Mouse (Mus musculus) heart, postnatal 0 days (tissue): Measurements from ENCODE around the gene Raf1. TPM values are rescaled to one million over a fixed set of nuclear protein-coding genes. Genes with fewer than 3 reads are reported as not detected.
"Not testable (repeated sequence)": the region's sequence is repeated elsewhere in the genome, so short reads cannot be mapped to it uniquely, and the experiment has no call there.

Experiments
- ATAC-seq: fragments of 200-750 bp; cut with Nextera tagmentation; 2 replicates; pipeline ENCODE4 v1.8.0; 2017; ENCODE audit warnings: low read depth, moderate number of reproducible peaks, moderate library complexity; ENCODE audit not compliant: insufficient read depth
- DNase-seq: peaks from one replicate; pipeline ENCODE4 v3.0.0-alpha.2; 2016; ENCODE audit warnings: low spot score
- H3K27ac ChIP-seq: fragments of 300-500 bp; sonication (generic); 2 replicates; pipeline ENCODE4 v1.5.1; 2014; ENCODE audit warnings: low read depth, mild to moderate bottlenecking
- H3K27me3 ChIP-seq: fragments of 300-500 bp; sonication (generic); 2 replicates; pipeline ENCODE4 v1.6.1; 2014; ENCODE audit warnings: low read length, mixed read lengths; ENCODE audit not compliant: control insufficient read depth, insufficient read depth
- H3K36me3 ChIP-seq: fragments of 300-500 bp; sonication (generic); replicated peaks from 2 replicates; pipeline ENCODE4 v1.6.1; 2014; ENCODE audit warnings: low read length, mixed read lengths; ENCODE audit not compliant: control insufficient read depth, insufficient read depth
- H3K4me1 ChIP-seq: fragments of 300-500 bp; sonication (generic); 2 replicates; pipeline ENCODE4 v1.6.1; 2014; ENCODE audit warnings: antibody characterized with exemption; ENCODE audit not compliant: control insufficient read depth, insufficient read depth
- H3K4me2 ChIP-seq: fragments of 300-500 bp; sonication (generic); 2 replicates; pipeline ENCODE4 v1.6.1; 2014; ENCODE audit warnings: low read depth, mild to moderate bottlenecking, low read length, moderate library complexity
- H3K4me3 ChIP-seq: fragments of 300-500 bp; sonication (generic); 2 replicates; pipeline ENCODE4 v1.5.1; 2014; ENCODE audit warnings: low read depth, low read length
- H3K9ac ChIP-seq: fragments of 300-500 bp; sonication (generic); replicated peaks from 2 replicates; pipeline ENCODE4 v1.6.1; 2014; ENCODE audit warnings: low read depth, low read length, mixed read lengths
- H3K9me3 ChIP-seq: fragments of 300-500 bp; sonication (generic); replicated peaks from 2 replicates; pipeline ENCODE4 v1.6.1; 2016; ENCODE audit warnings: low read length; ENCODE audit not compliant: control insufficient read depth
- CTCF ChIP-seq: IDR thresholded peaks from 2 replicates; pipeline ENCODE4 v1.5.1; 2016; ENCODE audit warnings: antibody characterized with exemption, control low read depth, low read depth
- EP300 ChIP-seq: IDR thresholded peaks from 2 replicates; pipeline ENCODE4 v1.6.1; 2016; ENCODE audit warnings: antibody characterized with exemption, low read depth
- WGBS: fragments of 180-500 bp; shearing (Covaris S2); extraction: QIAGEN DNeasy Blood & Tissue Kit; methylation state at CpG from one replicate; pipeline ENCODE4 v1.1.7; 2014; 5-methylcytosine and 5-hydroxymethylcytosine counted together
- polyA plus RNA-seq: library from polyadenylated mRNA; unstranded; fragments of >200 nt; fragmentation: Nextera tagmentation; extraction: Ambion mirVana; gene quantifications from 2 replicates; pipeline ENCODE4 v1.2.1, GENCODE M21; 2015
- total RNA-seq: library from RNA; depleted of rRNA; stranded (reverse); fragments of >200 nt; gene quantifications from 2 replicates; pipeline ENCODE4 v1.2.3, GENCODE M21; 2014; ENCODE audit warnings: low replicate concordance

The Raf1 gene
- total and polyA plus RNA-seq, 2 experiments from 2014 or later: 72.3 to 182 TPM

DNA sequence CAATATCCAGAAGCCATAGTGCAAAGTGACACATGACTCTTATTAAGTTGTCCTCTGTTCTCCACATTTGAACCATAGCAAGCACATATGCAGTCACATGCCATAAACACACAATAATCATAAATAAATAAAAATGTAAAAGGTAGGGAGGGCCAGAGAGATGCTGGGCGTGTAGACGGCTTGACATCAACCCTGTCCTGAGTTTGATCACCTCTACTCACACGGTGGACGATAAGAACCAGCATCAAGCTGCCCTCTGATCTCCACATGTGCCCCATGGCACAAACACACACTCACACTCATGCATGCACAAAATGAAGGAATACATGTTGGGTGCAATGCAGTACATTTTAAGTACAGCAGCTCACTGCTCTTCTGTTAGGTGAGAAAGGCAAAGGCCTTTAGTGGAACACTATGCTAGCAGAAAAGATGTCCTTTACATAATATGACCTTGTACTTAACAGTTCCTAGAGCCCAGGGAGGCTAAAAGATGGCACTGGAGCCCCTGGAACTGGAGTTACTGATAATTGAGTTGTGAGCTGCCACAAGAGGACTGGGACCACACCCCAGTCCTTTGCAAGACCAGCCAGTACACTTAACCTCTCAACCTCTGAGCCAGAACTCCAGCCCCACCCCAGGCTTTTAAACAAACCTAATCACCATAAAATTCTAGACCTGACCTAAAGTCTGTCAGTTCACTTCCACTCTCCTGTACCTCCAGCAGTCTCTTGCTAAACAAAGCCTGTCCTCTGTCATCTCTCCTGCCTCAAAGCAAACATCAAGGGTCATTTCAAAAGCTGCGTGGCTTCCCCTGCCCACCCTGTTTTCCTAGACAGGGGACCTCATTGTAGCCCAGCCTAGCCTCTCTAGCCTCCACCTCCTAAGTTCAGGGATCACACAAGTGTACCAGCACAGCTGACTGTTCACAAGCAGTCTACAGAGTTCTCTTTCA is 25.7 kb downstream of the Raf1 start:
- no peak overlapping the region for H3K4me3 ChIP-seq
- TF ChIP-seq CTCF (no peak), EP300 (no peak)
- H3K27me3 ChIP-seq: no peaks in the 10 kb centered on the region
- DNase-seq (peak; percentile 47), ATAC-seq (peak; percentile 82)
- WGBS: 26% methylated on average over 5 of the region's 5 CpGs
- no peaks in the 10 kb centered on the region for H3K36me3 ChIP-seq
- H3K9me3 ChIP-seq: no peaks in the 10 kb centered on the region
- H3K4me1 ChIP-seq: peaks cover 27% of the 10 kb centered on the region
- H3K4me2 ChIP-seq: no peak overlapping the region
- no peak overlapping the region for H3K9ac ChIP-seq
- H3K27ac ChIP-seq: peak overlapping the region; percentile 77

DNA sequence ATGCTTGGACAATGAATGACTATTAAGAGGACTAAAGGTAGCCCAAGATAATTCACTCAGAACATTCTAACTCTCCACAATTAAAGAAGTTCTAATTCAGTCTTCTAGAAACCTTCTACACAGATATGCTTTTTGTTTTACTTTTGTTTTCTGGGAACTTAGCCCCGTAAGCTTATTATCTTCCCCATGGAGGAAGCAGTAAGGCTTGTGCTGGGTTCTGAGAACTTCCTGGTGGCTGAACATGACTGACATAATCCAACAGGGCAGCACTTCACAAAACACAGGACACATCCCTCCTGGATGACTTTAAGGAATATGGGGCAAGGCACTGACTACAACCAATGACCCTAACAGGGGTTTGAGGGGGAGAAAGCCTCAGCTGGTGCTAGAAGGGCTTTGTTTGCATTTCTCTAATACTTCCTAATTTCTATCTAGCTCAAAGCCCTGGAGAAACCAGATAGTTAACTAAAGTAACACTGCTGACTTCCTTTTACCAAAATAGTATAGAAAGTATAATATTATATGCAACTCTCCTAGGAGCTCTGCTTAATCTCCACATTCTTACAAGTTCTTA is 26.6 kb downstream of the Raf1 start:
- no peaks in the 10 kb centered on the region for H3K9me3 ChIP-seq
- 37% methylated on average over 1 of the region's 1 CpGs for WGBS
- H3K9ac ChIP-seq: no peak overlapping the region
- no peak for ATAC-seq
- H3K36me3 ChIP-seq: no peaks in the 10 kb centered on the region
- no peak overlapping the region for H3K4me2 ChIP-seq
- peak overlapping the region; percentile 77 for H3K27ac ChIP-seq
- no peak for DNase-seq
- TF ChIP-seq CTCF: no peak
- no peak for TF ChIP-seq EP300
- no peak overlapping the region for H3K4me3 ChIP-seq
- no peaks in the 10 kb centered on the region for H3K27me3 ChIP-seq
- peaks cover 27% of the 10 kb centered on the region for H3K4me1 ChIP-seq

- Histone ChIP-seq H3K4me1 (0 out of 2 replicates have a peak, but pooled peaks cover 6% of the 10 kb centered on the region), H3K36me3 (peaks cover 24% of the 10 kb centered on the region; the same call in 1 of the 2 replicates), H3K27ac (no peak overlapping the region), H3K9me3 (no peaks in the 10 kb centered on the region), H3K4me3 (no peak overlapping the region), H3K9ac (no peak overlapping the region), H3K27me3 (no peaks in the 10 kb centered on the region), H3K4me2 (no peak overlapping the region)
- 64% methylated on average over 1 of the region's 1 CpGs for WGBS
- TF ChIP-seq CTCF: no peak
- TF ChIP-seq EP300: no peak
- DNase-seq (no peak), ATAC-seq (no peak)
These were observed 33.1 kb downstream of the Raf1 start for GRCm38 (mm10) chr6:115643315-115643714.

GRCm38 (mm10) chr6:115638188-115638587 is 38.2 kb downstream of the Raf1 start:
- not testable (repeated sequence) for H3K9ac ChIP-seq, H3K4me3 ChIP-seq, DNase-seq, H3K4me1 ChIP-seq, ATAC-seq, H3K27me3 ChIP-seq, H3K9me3 ChIP-seq, H3K27ac ChIP-seq, H3K4me2 ChIP-seq
- WGBS: 90% methylated on average over 7 of the region's 7 CpGs
- H3K36me3 ChIP-seq: peaks cover 62% of the 10 kb centered on the region

DNA sequence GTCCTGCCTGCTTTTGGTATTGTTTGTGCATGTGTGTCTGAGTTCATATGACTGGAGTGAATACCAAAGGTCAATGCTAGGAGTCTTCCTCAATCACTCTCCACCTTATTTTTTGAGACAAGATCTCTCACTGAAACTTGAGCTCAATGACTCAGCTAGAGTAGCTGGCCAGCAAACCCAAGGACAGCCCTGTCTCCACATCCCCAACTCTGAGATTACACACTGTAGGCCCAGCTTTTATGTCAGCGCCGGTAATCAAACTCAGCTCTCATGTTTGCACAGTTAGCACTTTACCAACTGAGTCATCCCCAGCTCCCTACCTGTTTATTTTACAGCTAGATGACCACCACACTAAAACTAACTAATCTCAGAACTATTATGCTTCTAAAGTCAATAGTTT is 42.4 kb downstream of the Raf1 start:
- no peak overlapping the region for H3K4me3 ChIP-seq
- ATAC-seq: no peak
- peaks cover 82% of the 10 kb centered on the region for H3K36me3 ChIP-seq
- H3K27ac ChIP-seq: no peak overlapping the region
- no peaks in the 10 kb centered on the region for H3K4me1 ChIP-seq
- H3K9me3 ChIP-seq: no peaks in the 10 kb centered on the region
- TF ChIP-seq CTCF (no peak), EP300 (no peak)
- WGBS: 88% methylated on average over 2 of the region's 2 CpGs
- H3K27me3 ChIP-seq: no peaks in the 10 kb centered on the region
- H3K9ac ChIP-seq: no peak overlapping the region
- H3K4me2 ChIP-seq: no peak overlapping the region
- DNase-seq: peak; percentile 4
